Mouse (Mus musculus): ENCODE results near the gene Rbm18.

The Rbm18 gene

DNA sequence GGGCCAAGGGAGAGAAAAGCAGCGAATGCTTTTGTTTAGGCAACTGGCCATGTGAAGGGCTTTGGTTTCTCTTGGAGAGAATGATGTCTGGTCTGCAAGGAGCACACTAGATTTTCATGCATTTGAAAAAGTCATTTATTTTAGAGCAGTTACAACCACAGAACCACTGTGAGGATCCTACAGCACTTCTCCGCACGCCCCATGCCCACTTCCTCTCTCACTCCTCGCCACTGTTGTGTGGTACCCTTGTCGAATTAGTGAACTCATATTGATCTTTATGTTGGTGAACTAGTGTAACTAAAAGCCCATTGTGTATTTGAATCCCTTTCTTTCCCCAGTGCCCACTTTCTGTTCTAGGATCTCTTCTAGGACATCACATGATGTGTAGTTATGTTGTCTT lies 61.4 kb downstream of the Rbm18 start:
- no peak for DNase-seq (ENCODE audit: low read depth, low spot score)

- no peak for DNase-seq (ENCODE audit: low read depth, low spot score)
Measured at GRCm38 (mm10) chr2:36073781-36074180, 62.8 kb downstream of the Rbm18 start.

DNA sequence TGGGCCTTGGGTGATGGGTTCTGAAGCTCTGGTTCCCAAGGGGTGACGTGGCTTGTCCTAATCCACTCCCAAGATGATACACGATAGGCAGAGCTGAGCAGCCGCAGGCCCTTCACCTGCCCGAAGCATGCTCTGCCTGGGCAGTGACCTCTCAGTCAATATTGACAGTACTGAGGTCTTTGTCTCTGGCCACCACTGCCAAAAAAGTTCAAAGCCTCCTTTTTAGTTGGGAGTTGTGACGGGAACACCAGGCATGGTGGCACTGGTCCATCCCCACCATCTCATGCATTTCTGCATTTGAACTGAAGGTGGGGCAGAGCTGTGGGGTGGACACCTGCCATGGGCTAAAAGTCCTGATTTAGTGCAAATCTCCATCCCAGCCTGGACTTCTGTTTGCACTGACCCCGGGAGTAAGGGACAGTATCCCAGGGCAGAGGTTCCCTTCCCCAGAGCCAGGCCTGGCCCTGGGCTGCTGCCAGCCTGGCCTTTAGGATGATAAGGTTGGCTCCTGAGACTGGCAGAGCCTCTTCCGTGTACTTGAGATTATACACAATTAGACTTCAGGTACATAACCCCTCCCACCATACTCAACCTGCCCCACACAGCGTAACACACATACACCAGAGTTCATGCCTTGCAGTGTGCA lies 64.8 kb downstream of the Rbm18 start:
- DNase-seq (ENCODE audit: low read depth, low spot score): no peak

GRCm38 (mm10) chr2:36067132-36067531 lies 69.4 kb downstream of the Rbm18 start:
- DNase-seq (ENCODE audit: low read depth, low spot score): no peak
